37 mouse cellular contexts compared by ENCODE assay signal in the genomic region with DNA sequence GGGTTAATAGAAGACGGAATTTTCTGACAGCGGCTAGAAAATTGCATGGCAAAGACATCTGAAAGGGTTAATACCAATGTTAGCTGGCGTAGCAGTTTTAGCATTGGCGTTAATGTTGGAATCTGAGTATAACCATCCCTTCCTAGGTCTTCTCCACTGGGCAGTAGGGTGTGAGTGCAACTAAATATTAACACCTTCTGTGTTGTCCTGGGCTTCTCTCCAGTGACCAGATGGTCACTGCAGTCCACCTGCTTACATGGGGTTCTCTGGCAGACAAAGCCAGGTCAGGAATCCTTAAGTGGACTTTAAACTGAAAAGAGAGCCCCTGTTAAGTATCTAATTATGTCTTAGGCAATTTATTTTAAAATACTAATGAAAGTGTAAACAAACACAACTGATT. TPM values are rescaled to one million over a fixed set of nuclear protein-coding genes. Genes with fewer than 3 reads are reported as not detected.
DNase-seq lines count a peak whose midpoint lies in the region; ATAC-seq and TF ChIP-seq lines count a peak whose summit lies in the region.
"Had no signal": no experiment of that assay in that cellular context is flagged by ENCODE, and none has a peak within 500 bp of the region (broad histone marks: within the 10 kb centered on the region; RNA-seq: fewer than 3 reads in every experiment).

No protein-coding gene starts in this region.

- whole genome bisulfite sequencing in hindbrain, postnatal 0 days: 64% methylated on average over 4 of the region's 4 CpGs
- WGBS in hindbrain, embryonic 14.5 days: 80% methylated on average over 4 of the region's 4 CpGs
- 82% methylated on average over 4 of the region's 4 CpGs for WGBS in midbrain, embryonic 15.5 days

- no peak for TF ChIP-seq CTCF in hindbrain, postnatal 0 days (IDR thresholded peaks at IDR 0.05; ENCODE audit: low read depth)

- H3K36me3 ChIP-seq in hindbrain, postnatal 0 days (ENCODE audit: insufficient read depth, low read length): no peaks in the 10 kb centered on the region
- no peaks in the 10 kb centered on the region for H3K36me3 ChIP-seq in hindbrain, embryonic 14.5 days (replicated peaks; ENCODE audit: control insufficient read depth, insufficient read depth)
- H3K36me3 ChIP-seq in midbrain, embryonic 15.5 days (replicated peaks): no peaks in the 10 kb centered on the region
- H3K36me3 ChIP-seq: embryonic facial prominence, embryonic 13.5 days; forebrain, embryonic 10.5 days; forebrain, embryonic 15.5 days; heart, embryonic 13.5 days; intestine, embryonic 15.5 days; limb, embryonic 12.5 days; lung, embryonic 15.5 days; neural tube, embryonic 13.5 days had no signal

- no peak overlapping the region for H3K4me3 ChIP-seq in hindbrain, postnatal 0 days (ENCODE audit: low read length)
- H3K4me3 ChIP-seq in hindbrain, embryonic 14.5 days (replicated peaks; ENCODE audit: low read length): no peak overlapping the region
- no peak overlapping the region for H3K4me3 ChIP-seq in midbrain, embryonic 15.5 days
- H3K4me3 ChIP-seq: embryonic facial prominence, embryonic 13.5 days; forebrain, embryonic 10.5 days; forebrain, embryonic 15.5 days; gastrocnemius, adult 2 months; heart, embryonic 13.5 days; intestine, embryonic 15.5 days; limb, embryonic 12.5 days; lung, embryonic 15.5 days; neural tube, embryonic 13.5 days had no signal

- DNase-seq in hindbrain, postnatal 0 days (ENCODE audit: low spot score): no peak
- DNase-seq in hindbrain, embryonic 14.5 days (ENCODE audit: low spot score): no peak
- peak; percentile 87 for DNase-seq in cerebellum, adult 11 months
- peak; percentile 97 for DNase-seq in cerebellum, adult 9-10 months
- peak; percentile 87 to 93 for DNase-seq in cerebellum, postnatal 36 days
- DNase-seq in gastrocnemius, postnatal 14 days: no peak
- no peak for DNase-seq in lung, postnatal 10 days
- DNase-seq: adrenal gland, adult 8-10 months; embryo, embryonic 11 days; gastrocnemius, adult 2 months; heart, postnatal 10 days; kidney, adult 8-10 months; kidney, postnatal 10 days; right cerebral cortex, postnatal 4 days; thymus, adult 18-20 months; thymus, postnatal 36 days had no signal

- peak; percentile 71; the same call in 1 of the 2 replicates for ATAC-seq in hindbrain, postnatal 0 days
- ATAC-seq in hindbrain, embryonic 14.5 days (ENCODE audit: low FRiP score): no peak
- no peak for ATAC-seq in midbrain, embryonic 15.5 days (replicated peaks)
- ATAC-seq: forebrain, embryonic 15.5 days; hindbrain, embryonic 16.5 days; intestine, embryonic 15.5 days; midbrain, embryonic 16.5 days had no signal

- H3K27me3 ChIP-seq in hindbrain, postnatal 0 days (ENCODE audit: insufficient read depth, low read length): no peaks in the 10 kb centered on the region
- H3K27me3 ChIP-seq in hindbrain, embryonic 14.5 days (ENCODE audit: control insufficient read depth, insufficient read depth, low read length): no peaks in the 10 kb centered on the region
- no peaks in the 10 kb centered on the region for H3K27me3 ChIP-seq in midbrain, embryonic 15.5 days (replicated peaks)
- H3K27me3 ChIP-seq: CH12.LX; embryonic facial prominence, embryonic 13.5 days; forebrain, embryonic 15.5 days; heart, embryonic 13.5 days; intestine, embryonic 15.5 days; limb, embryonic 12.5 days; lung, embryonic 15.5 days; neural tube, embryonic 13.5 days had no signal

- no peaks in the 10 kb centered on the region for H3K9me3 ChIP-seq in hindbrain, postnatal 0 days (ENCODE audit: low read length)
- no peaks in the 10 kb centered on the region for H3K9me3 ChIP-seq in hindbrain, embryonic 14.5 days (ENCODE audit: control insufficient read depth, low read length)
- H3K9me3 ChIP-seq in midbrain, embryonic 15.5 days: no peaks in the 10 kb centered on the region
- H3K9me3 ChIP-seq: embryonic facial prominence, embryonic 13.5 days; forebrain, embryonic 10.5 days; forebrain, embryonic 15.5 days; heart, embryonic 13.5 days; intestine, embryonic 15.5 days; limb, embryonic 12.5 days; lung, embryonic 15.5 days; neural tube, embryonic 13.5 days had no signal

- H3K9ac ChIP-seq in hindbrain, postnatal 0 days (replicated peaks; ENCODE audit: low read length): no peak overlapping the region
- H3K9ac ChIP-seq in hindbrain, embryonic 14.5 days: no peak overlapping the region
- H3K9ac ChIP-seq in midbrain, embryonic 15.5 days: no peak overlapping the region
- H3K9ac ChIP-seq: embryonic facial prominence, embryonic 13.5 days; forebrain, embryonic 15.5 days; heart, embryonic 13.5 days; intestine, embryonic 15.5 days; limb, embryonic 12.5 days; lung, embryonic 15.5 days; neural tube, embryonic 13.5 days had no signal

- intact Hi-C loops in gastrocnemius, postnatal 14 days (cut with DNase I; ENCODE audit: low total_unique reads): no loop called here

- H3K4me1 ChIP-seq in hindbrain, postnatal 0 days (ENCODE audit: insufficient read depth, low read length): no peaks in the 10 kb centered on the region
- no peaks in the 10 kb centered on the region for H3K4me1 ChIP-seq in hindbrain, embryonic 14.5 days (replicated peaks; ENCODE audit: control insufficient read depth, insufficient read depth, low read length)
- H3K4me1 ChIP-seq in midbrain, embryonic 15.5 days: no peaks in the 10 kb centered on the region
- H3K4me1 ChIP-seq: embryonic facial prominence, embryonic 13.5 days; forebrain, embryonic 15.5 days; heart, embryonic 13.5 days; intestine, embryonic 15.5 days; limb, embryonic 12.5 days; lung, embryonic 15.5 days; neural tube, embryonic 13.5 days had no signal

- H3K27ac ChIP-seq in hindbrain, postnatal 0 days: no peak overlapping the region
- no peak overlapping the region for H3K27ac ChIP-seq in hindbrain, embryonic 14.5 days
- H3K27ac ChIP-seq in midbrain, embryonic 15.5 days: no peak overlapping the region
- H3K27ac ChIP-seq: embryonic facial prominence, embryonic 13.5 days; forebrain, embryonic 10.5 days; forebrain, embryonic 15.5 days; gastrocnemius, adult 2 months; heart, embryonic 13.5 days; intestine, embryonic 15.5 days; limb, embryonic 12.5 days; lung, embryonic 15.5 days; macrophage; neural tube, embryonic 13.5 days; stomach, postnatal 0 days had no signal

- H3K4me2 ChIP-seq in hindbrain, postnatal 0 days (ENCODE audit: low read depth, low read length): no peak overlapping the region
- no peak overlapping the region for H3K4me2 ChIP-seq in hindbrain, embryonic 14.5 days (replicated peaks)
- no peak overlapping the region for H3K4me2 ChIP-seq in midbrain, embryonic 15.5 days
- H3K4me2 ChIP-seq: embryonic facial prominence, embryonic 13.5 days; forebrain, embryonic 15.5 days; heart, embryonic 13.5 days; intestine, embryonic 15.5 days; limb, embryonic 12.5 days; lung, embryonic 15.5 days; neural tube, embryonic 13.5 days had no signal

RNA-seq across cellular contexts. Expression of gene Olfm3, which starts 25.7 kb away (rescaled TPM):
- 26.1 and 30.4 TPM in 2 replicates for total RNA-seq in hindbrain, postnatal 0 days (2014; rRNA removed)
- 16.6 and 19.2 TPM in 2 replicates for polyA plus RNA-seq in hindbrain, postnatal 0 days (2015; fragmentation: Nextera tagmentation; extraction: Ambion mirVana)
- 25.6 and 32.1 TPM in 2 replicates for polyA plus RNA-seq in hindbrain, embryonic 14.5 days (2014; fragmentation: Nextera tagmentation; extraction: Ambion mirVana)
- total RNA-seq in gastrocnemius, postnatal 14 days (2021): not detected
- polyA plus RNA-seq in midbrain, embryonic 15.5 days (2015; fragmentation: Nextera tagmentation; extraction: Ambion mirVana): 14.3 and 16.9 TPM in 2 replicates
- total RNA-seq: CH12.LX; ES-E14; gastrocnemius, adult 2 months; heart, adult 8-10 months; heart, postnatal 10 days; hematopoietic stem cell, adult 5-6 weeks had no signal
- polyA plus RNA-seq: C2C12; gonadal fat pad, adult 2 months; heart, embryonic 13.5 days; large intestine, adult 2 months; limb, embryonic 12.5 days; macrophage; spleen, adult 2 months had no signal

Comparison
In these comparisons a context has a peak if more than half of its experiments do, and no peak if none do; other contexts are left out.
1. DNase-seq: peak in cerebellum, adult 11 months (single experiment), cerebellum, adult 9-10 months (single experiment) and cerebellum, postnatal 36 days (2 of 2); none in hindbrain, postnatal 0 days (single experiment), hindbrain, embryonic 14.5 days (single experiment), gastrocnemius, postnatal 14 days (single experiment) and lung, postnatal 10 days (single experiment).